Mouse (Mus musculus): ENCODE measurements at regions not wholly inside any gene's neighbourhood (a gene's known extent, or its start where the extent isn't known, plus 50 kb on each side); places are given as distances from the start of the nearest gene placed in this dataset.

DNA sequence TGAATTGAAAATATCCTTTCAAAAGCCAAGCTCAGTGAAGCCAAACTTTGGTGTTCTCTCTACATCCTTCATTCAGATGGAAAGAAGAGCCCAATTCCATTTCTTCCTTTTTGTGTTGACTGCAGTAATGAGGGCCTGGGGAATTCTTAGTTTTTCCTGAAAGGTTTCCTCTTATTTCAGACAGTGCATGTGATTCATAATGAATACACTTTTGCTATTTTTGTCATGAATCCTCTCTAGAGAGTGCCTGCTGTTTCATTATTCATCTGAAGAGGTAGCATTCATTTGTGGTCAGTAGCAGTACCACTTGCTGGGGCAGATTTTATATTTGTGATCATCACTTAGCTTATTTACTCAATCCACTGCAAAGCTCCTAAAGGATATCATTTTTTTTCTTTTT is 303.0 kb upstream of the Anxa10 start:
- Histone ChIP-seq H3K36me3 (ENCODE audit: poor library complexity, severe bottlenecking) (no peaks in the 10 kb centered on the region), H3K4me1 (no peaks in the 10 kb centered on the region), H3K4me3 (no peak overlapping the region), H3K27me3 (no peaks in the 10 kb centered on the region), H3K27ac (no peak overlapping the region), H3K9me3 (replicated peaks) (no peaks in the 10 kb centered on the region), H3K4me2 (no peak overlapping the region), H3K9ac (no peak overlapping the region)
- peak; percentile 43; the same call in 1 of the 2 replicates for ATAC-seq

- H3K27ac ChIP-seq: no peak overlapping the region
- H3K9ac ChIP-seq: no peak overlapping the region
- no peaks in the 10 kb centered on the region for H3K36me3 ChIP-seq (ENCODE audit: poor library complexity, severe bottlenecking)
- H3K4me2 ChIP-seq: no peak overlapping the region
- 34% methylated on average over 6 of the region's 6 CpGs for WGBS
- H3K27me3 ChIP-seq: no peaks in the 10 kb centered on the region
- ATAC-seq: no peak
- no peak overlapping the region for H3K4me3 ChIP-seq
- no peaks in the 10 kb centered on the region for H3K9me3 ChIP-seq (replicated peaks)
- H3K4me1 ChIP-seq: no peaks in the 10 kb centered on the region
Observed at GRCm38 (mm10) chr8:62417549-62417948, 294.6 kb upstream of the Anxa10 start.
